Mouse (Mus musculus) activated CD4-positive, CD25-positive, alpha-beta regulatory T cell, adult 9 weeks (primary cell): ENCODE results near the gene Olfr869. TPM values are rescaled to one million over a fixed set of nuclear protein-coding genes. Genes with fewer than 3 reads are reported as not detected.

ENCODE experiments used
- polyA plus RNA-seq: library from polyadenylated mRNA; unstranded; fragments of 100-300 nt; shearing (Covaris generic); gene quantifications from one replicate; pipeline ENCODE4 v1.2.1, GENCODE M21; 2017

Olfr869 gene
- polyA plus RNA-seq: not detected

GRCm38 (mm10) chr9:20128709-20129108, at the start of gene Olfr869:
TSS of gene Olfr869 (plus strand) at chr9:20129009.

DNA sequence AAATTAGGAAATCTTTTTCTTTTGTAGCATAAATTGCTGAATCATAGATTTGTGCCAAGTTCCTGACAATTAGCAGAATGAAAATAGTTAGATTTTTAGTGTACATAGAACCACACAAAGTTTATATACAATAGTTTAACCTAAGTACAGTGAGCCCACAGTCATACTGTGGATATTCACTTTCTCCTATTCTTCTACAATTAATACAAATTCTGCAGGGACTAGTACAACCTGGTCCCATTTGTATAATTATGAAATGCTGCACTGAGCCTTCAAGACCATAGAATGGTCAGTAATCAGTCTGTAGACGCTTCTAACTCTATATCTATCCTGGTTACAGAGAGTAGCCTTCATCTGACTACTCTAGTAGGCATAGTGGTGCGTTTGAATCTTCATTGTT, 30.5 kb upstream of the Olfr869 start, which contains the start of gene Olfr868:
Gene Olfr868 (plus strand): TSS at position 301 of the 400 bp plus-strand sequence.

GRCm38 (mm10) chr9:20173957-20174356, 45.1 kb downstream of the Olfr869 start, which contains the start of gene Olfr870:
TSS of gene Olfr870 (minus strand) at chr9:20174057.

Other genes starting within 250 kb of the Olfr869 start
- gene Olfr862, start 241.0 kb upstream of the Olfr869 start, polyA plus RNA-seq: not detected
- 1.1 TPM for gene Olfr77, start 212.1 kb upstream of the Olfr869 start, polyA plus RNA-seq
- gene Olfr866, start 101.0 kb upstream of the Olfr869 start, polyA plus RNA-seq: not detected
- gene Olfr867, start 71.4 kb upstream of the Olfr869 start, polyA plus RNA-seq: not detected
- gene Olfr868, start 30.4 kb upstream of the Olfr869 start, polyA plus RNA-seq: not detected
- not detected for gene Olfr870, start 45.0 kb downstream of the Olfr869 start, polyA plus RNA-seq
- not detected for gene Olfr871, start 83.2 kb downstream of the Olfr869 start, polyA plus RNA-seq
- not detected for gene Olfr872, start 108.1 kb downstream of the Olfr869 start, polyA plus RNA-seq
- not detected for gene Olfr39, start 153.3 kb downstream of the Olfr869 start, polyA plus RNA-seq
- not detected for gene Olfr873, start 169.5 kb downstream of the Olfr869 start, polyA plus RNA-seq
- not detected for gene Olfr18, start 207.1 kb downstream of the Olfr869 start, polyA plus RNA-seq